Mouse (Mus musculus) neural tube, embryonic 14.5 days (tissue): Measurements from ENCODE around the gene Ccdc162. TPM values are rescaled to one million over a fixed set of nuclear protein-coding genes. Genes with fewer than 3 reads are reported as not detected.
"Not testable (repeated sequence)": the region's sequence is repeated elsewhere in the genome, so short reads cannot be mapped to it uniquely, and the experiment has no call there.

Source experiments
- ATAC-seq: fragments of 200-750 bp; cut with Nextera tagmentation; 2 replicates; pipeline ENCODE4 v1.8.0; 2017; ENCODE audit warnings: low read depth, mild to moderate bottlenecking, moderate TSS enrichment, moderate library complexity
- H3K27ac ChIP-seq: fragments of 300-500 bp; sonication (generic); 2 replicates; pipeline ENCODE4 v1.5.1; 2014; ENCODE audit warnings: low read depth, mild to moderate bottlenecking, control low read depth, low read length, moderate library complexity, mixed read lengths
- H3K27me3 ChIP-seq: fragments of 300-500 bp; sonication (generic); 2 replicates; pipeline ENCODE4 v1.6.1; 2014; ENCODE audit warnings: low read length; ENCODE audit not compliant: control insufficient read depth, insufficient read depth
- H3K36me3 ChIP-seq: fragments of 300-500 bp; sonication (generic); 2 replicates; pipeline ENCODE4 v1.6.1; 2014; ENCODE audit warnings: low read length, mixed read lengths; ENCODE audit not compliant: control insufficient read depth, insufficient read depth
- H3K4me1 ChIP-seq: fragments of 300-500 bp; sonication (generic); 2 replicates; pipeline ENCODE4 v1.6.1; 2014; ENCODE audit warnings: low read length; ENCODE audit not compliant: control insufficient read depth, insufficient read depth
- H3K4me2 ChIP-seq: fragments of 300-500 bp; sonication (generic); 2 replicates; pipeline ENCODE4 v1.6.1; 2014; ENCODE audit warnings: mild to moderate bottlenecking, low read depth, low read length, control low read depth
- H3K4me3 ChIP-seq: fragments of 300-500 bp; sonication (generic); 2 replicates; pipeline ENCODE4 v1.5.1; 2014; ENCODE audit warnings: low read depth, low read length, control low read depth, mixed read lengths
- H3K9ac ChIP-seq: fragments of 300-500 bp; sonication (generic); replicated peaks from 2 replicates; pipeline ENCODE4 v1.6.1; 2014; ENCODE audit warnings: low read depth, mild to moderate bottlenecking, control low read depth, low read length, mixed read lengths
- H3K9me3 ChIP-seq: fragments of 300-500 bp; sonication (generic); 2 replicates; pipeline ENCODE4 v1.6.1; 2016; ENCODE audit warnings: low read length; ENCODE audit not compliant: control insufficient read depth
- WGBS: fragments of 180-500 bp; shearing (Covaris S2); extraction: QIAGEN DNeasy Blood & Tissue Kit; methylation state at CpG from one replicate; pipeline ENCODE4 v1.1.7; 2014; 5-methylcytosine and 5-hydroxymethylcytosine counted together
- polyA plus RNA-seq: library from polyadenylated mRNA; unstranded; fragments of >200 nt; fragmentation: Nextera tagmentation; extraction: Ambion mirVana; gene quantifications from 2 replicates; pipeline ENCODE4 v1.2.1, GENCODE M21; 2014

Gene Ccdc162
- polyA plus RNA-seq, 1 experiment from 2014 or later = 2.6 TPM

GRCm38 (mm10) chr10:41514301-41514700 is 202.1 kb downstream of the Ccdc162 start:
- ATAC-seq = no peak
- no peak overlapping the region for H3K4me2 ChIP-seq
- H3K4me1 ChIP-seq = peaks cover 3% of the 10 kb centered on the region; the same call in 1 of the 2 replicates
- H3K4me3 ChIP-seq = no peak overlapping the region
- 77% methylated on average over 4 of the region's 4 CpGs for WGBS
- H3K27me3 ChIP-seq = no peaks in the 10 kb centered on the region
- no peak overlapping the region for H3K27ac ChIP-seq
- no peak overlapping the region for H3K9ac ChIP-seq
- H3K36me3 ChIP-seq = no peaks in the 10 kb centered on the region
- no peaks in the 10 kb centered on the region for H3K9me3 ChIP-seq

GRCm38 (mm10) chr10:41509160-41509559 is 207.3 kb downstream of the Ccdc162 start:
- Histone ChIP-seq H3K27me3 (no peaks in the 10 kb centered on the region), H3K27ac (no peak overlapping the region), H3K4me1 (no peaks in the 10 kb centered on the region), H3K9ac (no peak overlapping the region), H3K9me3 (no peaks in the 10 kb centered on the region), H3K36me3 (no peaks in the 10 kb centered on the region), H3K4me2 (no peak overlapping the region), H3K4me3 (no peak overlapping the region)
- ATAC-seq = no peak
- WGBS = 47% methylated on average over 2 of the region's 2 CpGs

- H3K36me3 ChIP-seq, H3K27ac ChIP-seq, H3K4me2 ChIP-seq, H3K27me3 ChIP-seq, H3K9me3 ChIP-seq, H3K4me1 ChIP-seq, H3K9ac ChIP-seq, H3K4me3 ChIP-seq: not testable (repeated sequence)
- WGBS = 3% methylated on average over 3 of the region's 3 CpGs
- ATAC-seq = peak; percentile 80
These were observed 211.0 kb downstream of the Ccdc162 start for GRCm38 (mm10) chr10:41505446-41505845.

- Histone ChIP-seq H3K4me2 (no peak overlapping the region), H3K4me1 (no peaks in the 10 kb centered on the region), H3K27ac (no peak overlapping the region), H3K36me3 (no peaks in the 10 kb centered on the region), H3K9me3 (no peaks in the 10 kb centered on the region), H3K9ac (no peak overlapping the region), H3K4me3 (no peak overlapping the region), H3K27me3 (no peaks in the 10 kb centered on the region)
- ATAC-seq = peak; percentile 39; the same call in 1 of the 2 replicates
- 100% methylated on average over 1 of the region's 1 CpGs for WGBS
These were observed 211.4 kb downstream of the Ccdc162 start for GRCm38 (mm10) chr10:41504996-41505395.

GRCm38 (mm10) chr10:41500941-41501340 is 215.5 kb downstream of the Ccdc162 start:
- 70% methylated on average over 4 of the region's 4 CpGs for WGBS
- no peak overlapping the region for H3K9ac ChIP-seq

GRCm38 (mm10) chr10:41491111-41491510 is 225.3 kb downstream of the Ccdc162 start:
- H3K27ac ChIP-seq = no peak overlapping the region
- WGBS = 49% methylated on average over 4 of the region's 4 CpGs
- H3K9me3 ChIP-seq = no peaks in the 10 kb centered on the region
- peak overlapping the region; percentile 89; the same call in 1 of the 2 replicates for H3K4me2 ChIP-seq
- H3K4me1 ChIP-seq = peaks cover 3% of the 10 kb centered on the region; the same call in 1 of the 2 replicates
- H3K4me3 ChIP-seq = peak overlapping the region; percentile 65; the same call in 1 of the 2 replicates
- H3K27me3 ChIP-seq = no peaks in the 10 kb centered on the region
- 0 out of 2 replicates have a peak, but pooled peaks cover 8% of the 10 kb centered on the region for H3K36me3 ChIP-seq
- no peak for ATAC-seq
- H3K9ac ChIP-seq = no peak overlapping the region

More at GRCm38 (mm10) chr10:41500941-41501340, 215.5 kb downstream of the Ccdc162 start:
- ATAC-seq = no peak
- no peaks in the 10 kb centered on the region for H3K27me3 ChIP-seq
- H3K4me1 ChIP-seq = no peaks in the 10 kb centered on the region
- H3K9me3 ChIP-seq = no peaks in the 10 kb centered on the region
- no peak overlapping the region for H3K4me3 ChIP-seq
- H3K4me2 ChIP-seq = no peak overlapping the region
- H3K27ac ChIP-seq = no peak overlapping the region
- no peaks in the 10 kb centered on the region for H3K36me3 ChIP-seq

- Histone ChIP-seq H3K27me3 (no peaks in the 10 kb centered on the region), H3K4me2 (peak overlapping the region; percentile 89), H3K4me1 (peaks cover 3% of the 10 kb centered on the region; the same call in 1 of the 2 replicates), H3K36me3 (peaks cover 12% of the 10 kb centered on the region; the same call in 1 of the 2 replicates), H3K4me3 (peak overlapping the region; percentile 65), H3K27ac (no peak overlapping the region), H3K9me3 (no peaks in the 10 kb centered on the region), H3K9ac (peak overlapping the region; percentile 64)
- ATAC-seq = peak; percentile 68; the same call in 1 of the 2 replicates
- under 1% methylated on average over 29 of the region's 29 CpGs for WGBS
These were observed 225.9 kb downstream of the Ccdc162 start for GRCm38 (mm10) chr10:41490518-41490873.

GRCm38 (mm10) chr10:41489708-41490517 is 226.5 kb downstream of the Ccdc162 start, which contains the start of the genes Smpd2 and Ppil6:
Gene Smpd2 (minus strand): TSS chr10:41490369.
Gene Ppil6 (plus strand): TSS chr10:41490439.
- under 1% methylated on average over 50 of the region's 50 CpGs for WGBS
- Histone ChIP-seq H3K4me1 (peaks cover 3% of the 10 kb centered on the region; the same call in 1 of the 2 replicates), H3K4me2 (peak within 1 kb of the TSS; percentile 89), H3K9ac (peak within 1 kb of the TSS; percentile 64), H3K27ac (peak within 1 kb of the TSS; percentile 40; the same call in 1 of the 2 replicates), H3K27me3 (no peaks in the 10 kb centered on the region), H3K9me3 (no peaks in the 10 kb centered on the region), H3K36me3 (peaks cover 12% of the 10 kb centered on the region; the same call in 1 of the 2 replicates), H3K4me3 (peak within 1 kb of the TSS; percentile 65)
- peak; percentile 97 for ATAC-seq

GRCm38 (mm10) chr10:41489294-41489693 is 227.1 kb downstream of the Ccdc162 start:
- peak overlapping the region; percentile 65 for H3K4me3 ChIP-seq
- 39% methylated on average over 8 of the region's 8 CpGs for WGBS
- peaks cover 13% of the 10 kb centered on the region; the same call in 1 of the 2 replicates for H3K36me3 ChIP-seq
- no peak overlapping the region for H3K27ac ChIP-seq
- H3K9me3 ChIP-seq = no peaks in the 10 kb centered on the region
- no peaks in the 10 kb centered on the region for H3K27me3 ChIP-seq
- H3K4me2 ChIP-seq = peak overlapping the region; percentile 89
- peaks cover 3% of the 10 kb centered on the region; the same call in 1 of the 2 replicates for H3K4me1 ChIP-seq
- peak; percentile 7; the same call in 1 of the 2 replicates for ATAC-seq
- H3K9ac ChIP-seq = peak overlapping the region; percentile 64
